Mouse (Mus musculus): ENCODE results near the gene Drc7.
A peak's percentile ranks its signal among the peaks of the same experiment; 100 is the strongest.

The Drc7 gene

DNA sequence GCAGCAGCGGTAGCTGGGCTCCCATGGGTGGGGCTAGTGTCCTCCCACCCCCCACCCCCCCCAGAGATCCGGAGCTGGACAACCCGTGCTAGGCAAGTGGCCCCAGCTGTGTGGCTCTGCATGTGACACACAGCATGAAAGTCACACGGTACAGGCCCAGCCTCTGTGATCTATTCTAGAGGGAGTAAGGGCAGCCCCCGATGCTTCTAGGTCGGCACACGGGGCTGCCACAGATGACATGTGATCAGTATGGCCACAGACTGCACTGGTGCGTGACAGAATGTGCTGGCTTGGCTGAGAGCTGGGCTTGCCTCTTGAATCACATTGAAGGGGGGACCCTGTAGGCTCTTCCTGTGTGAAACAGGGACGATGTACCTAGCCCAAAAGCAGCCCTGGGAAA is 72.8 kb downstream of the Drc7 start:
- peak; percentile 74 for DNase-seq (ENCODE audit: low read depth, low spot score)
